Mouse (Mus musculus) macrophage (primary cell): Measurements from ENCODE around the gene Bcor. TPM values are rescaled to one million over a fixed set of nuclear protein-coding genes. Genes with fewer than 3 reads are reported as not detected.

Experiments
- H3K27ac ChIP-seq: fragments of 350-480 bp; formaldehyde crosslinking; 2 replicates; pipeline ENCODE4 v1.9.0; 2021
- H3K36me3 ChIP-seq: fragments of 350-480 bp; formaldehyde crosslinking; 2 replicates; pipeline ENCODE4 v1.9.0; 2021; ENCODE audit errors: inconsistent target
- H3K4me3 ChIP-seq: fragments of 350-480 bp; formaldehyde crosslinking; 2 replicates; pipeline ENCODE4 v1.9.0; 2021; ENCODE audit errors: inconsistent target
- H3K79me2 ChIP-seq: fragments of 350-480 bp; formaldehyde crosslinking; 2 replicates; pipeline ENCODE4 v1.9.0; 2021; ENCODE audit errors: inconsistent target
- WGBS: methylation state at CpG from one replicate; pipeline ENCODE4 v1.1.7; 2026; ENCODE audit warnings: inconsistent platforms; ENCODE audit not compliant: missing documents; 5-methylcytosine and 5-hydroxymethylcytosine counted together
- polyA plus RNA-seq: library from polyadenylated mRNA; stranded (reverse); fragments of 250-400 nt; gene quantifications from 3 replicates; pipeline ENCODE4 v1.2.4, GENCODE M21; 2018; ENCODE audit warnings: inconsistent platforms
- total RNA-seq, 78 experiments: library from RNA; depleted of rRNA; stranded (reverse); fragments of 250-400 nt; gene quantifications; 1 replicate in 9 of 78; 2 replicates in 24 of 78; 3 replicates in 43 of 78; 4 replicates in 2 of 78; pipeline ENCODE4 v1.2.4; 2018; ENCODE audit warnings: inconsistent platforms in 56 of 78

The Bcor gene
- 100 to 1,000 TPM in 2 of 26 experiments, 10 to 100 TPM in 24; 15.3 to 177 (median 30.9) TPM for total RNA-seq (2018; cell fraction: chromatin; rRNA removed)
- 10 to 100 TPM; 13.1 to 93.5 (median 21.7) TPM for total RNA-seq (2018; cell fraction: cytosol; rRNA removed)
- 100 to 1,000 TPM in 1 of 26 experiments, 10 to 100 TPM in 25; 14.2 to 120 (median 21.9) TPM for total RNA-seq (2018; cell fraction: nucleus; rRNA removed)
- polyA plus RNA-seq: 12.8 to 15.2 TPM (median 13.3 TPM) in 3 replicates

GRCm38 (mm10) chrX:12159981-12160656, at the start of gene Bcor:
Gene Bcor (minus strand): TSS chrX:12160355.
- Histone ChIP-seq H3K27ac (no peak within 1 kb of the TSS), H3K36me3 (no peaks in the 10 kb centered on the region), H3K79me2 (no peaks in the 10 kb centered on the region), H3K4me3 (peak within 1 kb of the TSS; percentile 14; the same call in 1 of the 2 replicates)
- WGBS: 11% methylated on average over 31 of the region's 56 CpGs

GRCm38 (mm10) chrX:12202951-12203350, 42.8 kb upstream of the Bcor start:
- Histone ChIP-seq H3K4me3 (no peak overlapping the region), H3K79me2 (no peaks in the 10 kb centered on the region), H3K36me3 (no peaks in the 10 kb centered on the region), H3K27ac (no peak overlapping the region)
- WGBS: 81% methylated on average over 3 of the region's 3 CpGs

GRCm38 (mm10) chrX:12201111-12201510, 41.0 kb upstream of the Bcor start:
- Histone ChIP-seq H3K27ac (no peak overlapping the region), H3K79me2 (no peaks in the 10 kb centered on the region), H3K4me3 (no peak overlapping the region), H3K36me3 (no peaks in the 10 kb centered on the region)
- 94% methylated on average over 3 of the region's 3 CpGs for WGBS

GRCm38 (mm10) chrX:12195234-12195919, 35.2 kb upstream of the Bcor start:
- Histone ChIP-seq H3K36me3 (no peaks in the 10 kb centered on the region), H3K4me3 (no peak overlapping the region), H3K79me2 (no peaks in the 10 kb centered on the region), H3K27ac (peak overlapping the region; percentile 10)
- 49% methylated on average over 8 of the region's 11 CpGs for WGBS

GRCm38 (mm10) chrX:12192343-12192742, 32.2 kb upstream of the Bcor start:
- 66% methylated on average over 2 of the region's 2 CpGs for WGBS
- H3K36me3 ChIP-seq: no peaks in the 10 kb centered on the region
- no peak overlapping the region for H3K27ac ChIP-seq
- no peaks in the 10 kb centered on the region for H3K79me2 ChIP-seq
- no peak overlapping the region for H3K4me3 ChIP-seq

- no peak overlapping the region for H3K27ac ChIP-seq
- H3K4me3 ChIP-seq: no peak overlapping the region
- H3K79me2 ChIP-seq: no peaks in the 10 kb centered on the region
- no peaks in the 10 kb centered on the region for H3K36me3 ChIP-seq
- 80% methylated on average over 4 of the region's 4 CpGs for WGBS
Measured at GRCm38 (mm10) chrX:12189511-12189910, 29.4 kb upstream of the Bcor start.

GRCm38 (mm10) chrX:12175198-12175960, 15.2 kb upstream of the Bcor start:
- Histone ChIP-seq H3K27ac (no peak overlapping the region), H3K79me2 (no peaks in the 10 kb centered on the region), H3K36me3 (no peaks in the 10 kb centered on the region), H3K4me3 (no peak overlapping the region)
- WGBS: 75% methylated on average over 15 of the region's 16 CpGs

GRCm38 (mm10) chrX:12170128-12170527, 10.0 kb upstream of the Bcor start:
- Histone ChIP-seq H3K4me3 (no peak overlapping the region), H3K27ac (no peak overlapping the region), H3K36me3 (no peaks in the 10 kb centered on the region), H3K79me2 (no peaks in the 10 kb centered on the region)
- 50% methylated on average over 3 of the region's 3 CpGs for WGBS

- Histone ChIP-seq H3K4me3 (no peak overlapping the region), H3K79me2 (no peaks in the 10 kb centered on the region), H3K36me3 (no peaks in the 10 kb centered on the region), H3K27ac (no peak overlapping the region)
- WGBS: 61% methylated on average over 11 of the region's 11 CpGs
Measured at GRCm38 (mm10) chrX:12164591-12165529, 4.7 kb upstream of the Bcor start.

- Histone ChIP-seq H3K79me2 (no peaks in the 10 kb centered on the region), H3K36me3 (no peaks in the 10 kb centered on the region), H3K27ac (no peak overlapping the region), H3K4me3 (peak overlapping the region; percentile 14; the same call in 1 of the 2 replicates)
- 7% methylated on average over 11 of the region's 19 CpGs for whole genome bisulfite sequencing
Measured at GRCm38 (mm10) chrX:12159534-12159881, 647 bp downstream of the Bcor start.

- WGBS: 13% methylated on average over 26 of the region's 31 CpGs
- Histone ChIP-seq H3K4me3 (no peak overlapping the region; the same call in 1 of the 2 replicates), H3K36me3 (no peaks in the 10 kb centered on the region), H3K79me2 (no peaks in the 10 kb centered on the region), H3K27ac (no peak overlapping the region)
Measured at GRCm38 (mm10) chrX:12158821-12159533, 1.2 kb downstream of the Bcor start.

- WGBS: 9% methylated on average over 29 of the region's 44 CpGs
- Histone ChIP-seq H3K79me2 (no peaks in the 10 kb centered on the region), H3K4me3 (no peak overlapping the region; the same call in 1 of the 2 replicates), H3K36me3 (no peaks in the 10 kb centered on the region), H3K27ac (no peak overlapping the region)
Measured at GRCm38 (mm10) chrX:12158244-12158820, 1.8 kb downstream of the Bcor start.

GRCm38 (mm10) chrX:12157331-12157930, 2.7 kb downstream of the Bcor start:
- Histone ChIP-seq H3K27ac (no peak overlapping the region), H3K79me2 (no peaks in the 10 kb centered on the region), H3K4me3 (no peak overlapping the region), H3K36me3 (no peaks in the 10 kb centered on the region)
- 30% methylated on average over 24 of the region's 25 CpGs for WGBS
